Mouse (Mus musculus) cerebellum, adult 2 months (tissue): ENCODE measurements around the gene Xbp1. TPM values are rescaled to one million over a fixed set of nuclear protein-coding genes. Genes with fewer than 3 reads are reported as not detected.

Experiments
- DNase-seq, 2 experiments: peaks; one replicate each; pipeline ENCODE4 v3.0.0; 2021
- H3K27ac ChIP-seq: fragments of 200-500 bp; 2 replicates; pipeline ENCODE4 v1.5.1; 2012; ENCODE audit warnings: low read length, control low read depth, inconsistent platforms; ENCODE audit not compliant: insufficient read depth
- H3K27me3 ChIP-seq: fragments of 200-500 bp; 2 replicates; pipeline ENCODE4 v1.6.1; 2012; ENCODE audit warnings: inconsistent platforms, mild to moderate bottlenecking, low read length, moderate library complexity; ENCODE audit not compliant: control insufficient read depth, insufficient read depth
- H3K4me1 ChIP-seq: fragments of 200-500 bp; 2 replicates; pipeline ENCODE4 v1.6.1; 2011; ENCODE audit warnings: low read length; ENCODE audit not compliant: control insufficient read depth, insufficient read depth
- H3K4me3 ChIP-seq: fragments of 200-500 bp; replicated peaks from 2 replicates; pipeline ENCODE3; 2011; ENCODE audit warnings: mild to moderate bottlenecking, low read depth, low read length, control low read depth; ENCODE audit not compliant: insufficient read depth
- CTCF ChIP-seq: fragments of 200-500 bp; IDR thresholded peaks from 2 replicates; pipeline ENCODE4 v1.5.1; 2011; ENCODE audit warnings: low read depth, mild to moderate bottlenecking, control low read depth, low read length, moderate library complexity, borderline replicate concordance; ENCODE audit not compliant: insufficient read depth
- POLR2A ChIP-seq: fragments of 200-500 bp; IDR thresholded peaks from 2 replicates; pipeline ENCODE4 v1.6.1; 2011; ENCODE audit warnings: low read length, control low read depth, borderline replicate concordance; ENCODE audit not compliant: insufficient read depth
- WGBS: fragments of 180-500 bp; shearing (Covaris S2); methylation state at CpG from one replicate; pipeline ENCODE4 v1.1.7; 2018; 5-methylcytosine and 5-hydroxymethylcytosine counted together
- polyA plus RNA-seq: library from polyadenylated mRNA; depleted of rRNA; stranded (reverse); fragments of >200 nt; gene quantifications from 2 replicates; pipeline ENCODE4 v1.2.3, GENCODE M21; 2012

Xbp1 gene
- polyA plus RNA-seq, 1 experiment: 69.7 TPM

- DNase-seq: no peak
- no peaks in the 10 kb centered on the region for H3K27me3 ChIP-seq
- peaks cover 7% of the 10 kb centered on the region; the same call in 1 of the 2 replicates for H3K4me1 ChIP-seq
- H3K4me3 ChIP-seq: no peak overlapping the region
- WGBS: 89% methylated on average over 3 of the region's 3 CpGs
- TF ChIP-seq POLR2A (no peak), CTCF (no peak)
- no peak overlapping the region for H3K27ac ChIP-seq
Observed at GRCm38 (mm10) chr11:5519681-5520080, 778 bp upstream of the Xbp1 start.

- Histone ChIP-seq H3K4me1 (peaks cover 7% of the 10 kb centered on the region; the same call in 1 of the 2 replicates), H3K27ac (peak overlapping the region; percentile 96), H3K4me3 (peak overlapping the region; percentile 67), H3K27me3 (no peaks in the 10 kb centered on the region)
- TF ChIP-seq POLR2A (no peak), CTCF (no peak)
- 0% methylated on average over 13 of the region's 13 CpGs for WGBS
- DNase-seq: peak in 1 of 2 experiments; percentile 76
Observed at GRCm38 (mm10) chr11:5521266-5521515, 732 bp downstream of the Xbp1 start.

- H3K27ac ChIP-seq: peak overlapping the region; percentile 96
- TF ChIP-seq POLR2A (no peak), CTCF (peak; percentile 49; the same call in 1 of the 2 replicates)
- H3K4me1 ChIP-seq: peaks cover 7% of the 10 kb centered on the region; the same call in 1 of the 2 replicates
- peak; percentile 72 to 84 for DNase-seq
- under 1% methylated on average over 34 of the region's 34 CpGs for WGBS
- peak overlapping the region; percentile 67 for H3K4me3 ChIP-seq
- no peaks in the 10 kb centered on the region for H3K27me3 ChIP-seq
Observed at GRCm38 (mm10) chr11:5521516-5522291, 1.2 kb downstream of the Xbp1 start.

- no peak for TF ChIP-seq CTCF
- TF ChIP-seq POLR2A: no peak
- Histone ChIP-seq H3K27me3 (no peaks in the 10 kb centered on the region), H3K27ac (no peak overlapping the region), H3K4me1 (peaks cover 7% of the 10 kb centered on the region; the same call in 1 of the 2 replicates), H3K4me3 (no peak overlapping the region)
- no peak for DNase-seq
- WGBS: 86% methylated on average over 11 of the region's 11 CpGs
Observed at GRCm38 (mm10) chr11:5522798-5523415, 2.4 kb downstream of the Xbp1 start.

GRCm38 (mm10) chr11:5525418-5525817 is 5.0 kb downstream of the Xbp1 start:
- H3K27ac ChIP-seq: no peak overlapping the region
- no peaks in the 10 kb centered on the region for H3K27me3 ChIP-seq
- no peak overlapping the region for H3K4me3 ChIP-seq
- 93% methylated on average over 4 of the region's 4 CpGs for WGBS
- no peak for DNase-seq
- TF ChIP-seq CTCF (no peak), POLR2A (no peak)
- peaks cover 7% of the 10 kb centered on the region; the same call in 1 of the 2 replicates for H3K4me1 ChIP-seq

GRCm38 (mm10) chr11:5526573-5527439 is 6.3 kb downstream of the Xbp1 start:
- Histone ChIP-seq H3K4me3 (no peak overlapping the region), H3K4me1 (peaks cover 7% of the 10 kb centered on the region; the same call in 1 of the 2 replicates), H3K27ac (no peak overlapping the region), H3K27me3 (no peaks in the 10 kb centered on the region)
- 86% methylated on average over 7 of the region's 7 CpGs for WGBS
- no peak for TF ChIP-seq POLR2A
- no peak for TF ChIP-seq CTCF
- DNase-seq: no peak

- TF ChIP-seq POLR2A (no peak), CTCF (no peak)
- H3K27ac ChIP-seq: no peak overlapping the region
- H3K4me1 ChIP-seq: peaks cover 7% of the 10 kb centered on the region; the same call in 1 of the 2 replicates
- DNase-seq: no peak
- WGBS: 75% methylated on average over 5 of the region's 5 CpGs
- H3K27me3 ChIP-seq: no peaks in the 10 kb centered on the region
- no peak overlapping the region for H3K4me3 ChIP-seq
Observed at GRCm38 (mm10) chr11:5527865-5528523, 7.5 kb downstream of the Xbp1 start.
